Mouse (Mus musculus) G1E (cell line): ENCODE measurements at regions not wholly inside any gene's neighbourhood (a gene's known extent, or its start where the extent isn't known, plus 50 kb on each side); places are given as distances from the start of the nearest gene placed in this dataset.

ENCODE experiments used
- ATAC-seq: 2 replicates; pipeline ENCODE4 v1.8.0; 2016; ENCODE audit warnings: mild to moderate bottlenecking; ENCODE audit not compliant: insufficient number of reproducible peaks, poor library complexity, low FRiP score, severe bottlenecking; ENCODE audit errors: extremely low read depth
- DNase-seq: peaks from one replicate; pipeline ENCODE4 v3.0.0; 2012; ENCODE audit warnings: low spot score
- H3K27me3 ChIP-seq: 2 replicates; pipeline ENCODE4 v1.6.1; 2012; ENCODE audit warnings: mild to moderate bottlenecking, low read length, inconsistent platforms; ENCODE audit not compliant: insufficient read depth
- H3K36me3 ChIP-seq: replicated peaks from 2 replicates; pipeline ENCODE3; 2012; ENCODE audit warnings: mild to moderate bottlenecking, inconsistent platforms
- H3K4me1 ChIP-seq: 2 replicates; pipeline ENCODE4 v1.6.1; 2012; ENCODE audit warnings: low read depth, low read length, inconsistent platforms, mixed read lengths; ENCODE audit not compliant: insufficient read depth
- H3K4me3 ChIP-seq: 2 replicates; pipeline ENCODE4 v1.5.1; 2012; ENCODE audit warnings: low read depth, mild to moderate bottlenecking, inconsistent platforms, low read length, moderate library complexity, mixed read lengths
- H3K9me3 ChIP-seq: replicated peaks from 2 replicates; pipeline ENCODE4 v1.6.1; 2012; ENCODE audit warnings: inconsistent platforms
- CTCF ChIP-seq: IDR thresholded peaks from 2 replicates; pipeline ENCODE4 v1.5.1; 2012; ENCODE audit warnings: low read depth, low read length, inconsistent platforms, mixed read lengths
- GATA1 ChIP-seq: IDR thresholded peaks from 2 replicates; pipeline ENCODE4 v1.6.1; 2012; ENCODE audit warnings: borderline replicate concordance, low read length, inconsistent platforms, mixed read lengths
- GATA2 ChIP-seq: IDR thresholded peaks from 2 replicates; pipeline ENCODE4 v1.6.1; 2012; ENCODE audit warnings: low read depth, low read length, inconsistent platforms, borderline replicate concordance
- POLR2AphosphoS5 ChIP-seq: IDR thresholded peaks from 2 replicates; pipeline ENCODE4 v1.6.1; 2012; ENCODE audit warnings: low read depth, low read length, inconsistent platforms; ENCODE audit not compliant: insufficient replicate concordance
- TAL1 ChIP-seq: conservative IDR thresholded peaks from 2 replicates; pipeline ENCODE4 v1.6.1; 2012; ENCODE audit warnings: low read depth, low read length, inconsistent platforms, mixed read lengths

GRCm38 (mm10) chr2:79151610-79152009 is 103.6 kb upstream of the Itga4 start:
- Histone ChIP-seq H3K27me3 (no peaks in the 10 kb centered on the region), H3K36me3 (no peaks in the 10 kb centered on the region), H3K9me3 (no peaks in the 10 kb centered on the region), H3K4me1 (peaks cover 2% of the 10 kb centered on the region; the same call in 1 of the 2 replicates), H3K4me3 (no peak overlapping the region)
- DNase-seq (no peak), ATAC-seq (no peak)
- TF ChIP-seq TAL1 (no peak), POLR2AphosphoS5 (no peak), CTCF (no peak), GATA2 (no peak), GATA1 (no peak)

GRCm38 (mm10) chr2:79152031-79152694 is 103.1 kb upstream of the Itga4 start:
- DNase-seq (no peak), ATAC-seq (no peak)
- Histone ChIP-seq H3K4me3 (no peak overlapping the region), H3K9me3 (no peaks in the 10 kb centered on the region), H3K36me3 (no peaks in the 10 kb centered on the region), H3K4me1 (peaks cover 2% of the 10 kb centered on the region; the same call in 1 of the 2 replicates), H3K27me3 (no peaks in the 10 kb centered on the region)
- no peak for TF ChIP-seq POLR2AphosphoS5
- TF ChIP-seq GATA2, result no peak
- TF ChIP-seq CTCF, result no peak
- TF ChIP-seq TAL1, result no peak
- TF ChIP-seq GATA1, result no peak

- TF ChIP-seq TAL1 (no peak), GATA2 (no peak), CTCF (no peak), POLR2AphosphoS5 (no peak), GATA1 (no peak)
- no peak for ATAC-seq
- no peak overlapping the region for H3K4me3 ChIP-seq
These were observed 102.5 kb upstream of the Itga4 start for GRCm38 (mm10) chr2:79152695-79153057.

GRCm38 (mm10) chr2:79153070-79153469 is 102.2 kb upstream of the Itga4 start:
- TF ChIP-seq GATA1 (no peak), TAL1 (no peak), CTCF (no peak), GATA2 (no peak), POLR2AphosphoS5 (no peak)
- H3K4me3 ChIP-seq, result no peak overlapping the region
- DNase-seq, result no peak
- H3K4me1 ChIP-seq, result peaks cover 2% of the 10 kb centered on the region; the same call in 1 of the 2 replicates
- H3K27me3 ChIP-seq, result no peaks in the 10 kb centered on the region
- ATAC-seq, result no peak
- no peaks in the 10 kb centered on the region for H3K36me3 ChIP-seq
- H3K9me3 ChIP-seq, result no peaks in the 10 kb centered on the region

More at GRCm38 (mm10) chr2:79152695-79153057, 102.5 kb upstream of the Itga4 start:
- no peak for DNase-seq
- Histone ChIP-seq H3K27me3 (no peaks in the 10 kb centered on the region), H3K4me1 (peaks cover 2% of the 10 kb centered on the region; the same call in 1 of the 2 replicates), H3K9me3 (no peaks in the 10 kb centered on the region), H3K36me3 (no peaks in the 10 kb centered on the region)

- no peak overlapping the region for H3K4me3 ChIP-seq
- peaks cover 2% of the 10 kb centered on the region; the same call in 1 of the 2 replicates for H3K4me1 ChIP-seq
- no peak for TF ChIP-seq CTCF
- DNase-seq (no peak), ATAC-seq (no peak)
- H3K36me3 ChIP-seq, result no peaks in the 10 kb centered on the region
- H3K27me3 ChIP-seq, result no peaks in the 10 kb centered on the region
- no peaks in the 10 kb centered on the region for H3K9me3 ChIP-seq
These were observed 96.7 kb upstream of the Itga4 start for GRCm38 (mm10) chr2:79158450-79159055.

- H3K27me3 ChIP-seq, result no peaks in the 10 kb centered on the region
- DNase-seq (no peak), ATAC-seq (no peak)
- H3K36me3 ChIP-seq, result no peaks in the 10 kb centered on the region
- 0 out of 2 replicates have a peak, but pooled peaks cover 2% of the 10 kb centered on the region for H3K4me1 ChIP-seq
- H3K9me3 ChIP-seq, result no peaks in the 10 kb centered on the region
- TF ChIP-seq GATA1 (no peak), POLR2AphosphoS5 (no peak)
- no peak overlapping the region for H3K4me3 ChIP-seq
These were observed 95.9 kb upstream of the Itga4 start for GRCm38 (mm10) chr2:79159336-79159735.
